Mouse (Mus musculus) ES-Bruce4 (cell line): ENCODE measurements around the gene Agap1.

ENCODE experiments used
- CTCF ChIP-seq: IDR thresholded peaks from one replicate; pipeline ENCODE4 v1.8.1; 2011; ENCODE audit warnings: low read depth, low read length
- EP300 ChIP-seq: IDR thresholded peaks from 2 replicates; pipeline ENCODE4 v1.6.1; 2011; ENCODE audit warnings: low read depth, low read length; ENCODE audit not compliant: insufficient read depth
- POLR2A ChIP-seq: IDR thresholded peaks from one replicate; pipeline ENCODE4 v1.8.1; 2011; ENCODE audit warnings: low read length; ENCODE audit not compliant: insufficient read depth

- TF ChIP-seq POLR2A = no peak
- no peak for TF ChIP-seq CTCF
- TF ChIP-seq EP300 = no peak
Measured at GRCm38 (mm10) chr1:89611521-89611920, 156.9 kb downstream of the Agap1 start.
